Mouse (Mus musculus): Measurements from ENCODE around the gene Gfy.

- TF ChIP-seq POLR2A (IDR thresholded peaks at IDR 0.05; ENCODE audit: low read depth, low read length) (no peak), CTCF (IDR thresholded peaks at IDR 0.05; ENCODE audit: extremely low read depth, insufficient read depth, insufficient read length, insufficient replicate concordance) (no peak)
Observed at GRCm38 (mm10) chr7:45165701-45166100, 13.7 kb downstream of the Gfy start.

All from spleen, adult 2 months (tissue).